Mouse (Mus musculus) heart, adult 2 months (tissue): ENCODE results near the gene Mcts1.

Source experiments
- CTCF ChIP-seq: fragments of 200-600 bp; IDR thresholded peaks from 2 replicates; pipeline ENCODE4 v1.8.1; 2022; ENCODE audit warnings: antibody characterized with exemption, mild to moderate bottlenecking, moderate library complexity
- EP300 ChIP-seq: fragments of 200-500 bp; IDR thresholded peaks from 2 replicates; pipeline ENCODE4 v1.6.1; 2011; ENCODE audit warnings: low read depth, low read length, control low read depth; ENCODE audit not compliant: insufficient read depth
- POLR2A ChIP-seq: fragments of 200-500 bp; IDR thresholded peaks from 2 replicates; pipeline ENCODE4 v1.6.1; 2011; ENCODE audit warnings: mild to moderate bottlenecking, low read depth, low read length, control low read depth; ENCODE audit not compliant: insufficient read depth

DNA sequence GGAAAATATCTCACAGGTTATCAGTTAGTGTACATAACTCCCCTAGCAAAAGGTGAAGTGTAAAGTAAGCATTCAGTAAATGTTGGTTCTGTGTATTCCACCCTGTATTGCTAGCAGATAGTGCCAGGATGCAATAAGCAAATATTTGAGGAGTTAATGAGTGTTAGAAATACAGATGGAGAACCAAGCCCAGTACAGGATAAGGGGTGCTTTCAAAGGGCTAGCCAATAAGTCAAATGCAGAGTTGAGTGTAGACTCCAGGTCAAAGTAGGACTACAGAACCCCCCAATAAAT, 35.2 kb downstream of the Mcts1 start:
- TF ChIP-seq CTCF (no peak), POLR2A (no peak), EP300 (no peak)
